Mouse (Mus musculus): ENCODE data around the gene Spsb2.

GRCm38 (mm10) chr6:124812848-124813247 is 4.4 kb downstream of the Spsb2 start:
- TF ChIP-seq EP300 (optimal IDR thresholded peaks at IDR 0.05) (no peak), CTCF (IDR thresholded peaks at IDR 0.05; ENCODE audit: low read depth) (no peak)
